Mouse (Mus musculus) hindbrain, embryonic 15.5 days (tissue): ENCODE results near the gene Phlpp1. TPM values are rescaled to one million over a fixed set of nuclear protein-coding genes. Genes with fewer than 3 reads are reported as not detected.
A peak's percentile ranks its signal among the peaks of the same experiment; 100 is the strongest.

Source experiments
- ATAC-seq: fragments of 200-750 bp; cut with Nextera tagmentation; 2 replicates; pipeline ENCODE4 v1.8.0; 2017; ENCODE audit warnings: low read depth, moderate number of reproducible peaks, moderate TSS enrichment; ENCODE audit not compliant: low FRiP score
- H3K27ac ChIP-seq: fragments of 300-500 bp; sonication (generic); replicated peaks from 2 replicates; pipeline ENCODE4 v1.5.1; 2015; ENCODE audit warnings: mild to moderate bottlenecking, inconsistent platforms
- H3K27me3 ChIP-seq: fragments of 300-500 bp; sonication (generic); 2 replicates; pipeline ENCODE4 v1.6.1; 2015; ENCODE audit warnings: control low read depth, inconsistent platforms
- H3K36me3 ChIP-seq: fragments of 300-500 bp; sonication (generic); 2 replicates; pipeline ENCODE4 v1.6.1; 2015; ENCODE audit warnings: control low read depth, inconsistent platforms
- H3K4me1 ChIP-seq: fragments of 300-500 bp; sonication (generic); replicated peaks from 2 replicates; pipeline ENCODE4 v1.6.1; 2015; ENCODE audit warnings: control low read depth, inconsistent platforms
- H3K4me2 ChIP-seq: fragments of 300-500 bp; sonication (generic); 2 replicates; pipeline ENCODE4 v1.6.1; 2015; ENCODE audit warnings: moderate library complexity, mild to moderate bottlenecking, inconsistent platforms
- H3K4me3 ChIP-seq: fragments of 300-500 bp; sonication (generic); 2 replicates; pipeline ENCODE4 v1.5.1; 2015; ENCODE audit warnings: mild to moderate bottlenecking, inconsistent platforms
- H3K9ac ChIP-seq: fragments of 300-500 bp; sonication (generic); 2 replicates; pipeline ENCODE4 v1.6.1; 2015; ENCODE audit warnings: inconsistent platforms
- H3K9me3 ChIP-seq: fragments of 300-500 bp; sonication (generic); 2 replicates; pipeline ENCODE4 v1.6.1; 2016; ENCODE audit warnings: control low read depth, inconsistent platforms
- WGBS: fragments of 180-500 bp; shearing (Covaris S2); methylation state at CpG from one replicate; pipeline ENCODE4 v1.1.7; 2015; 5-methylcytosine and 5-hydroxymethylcytosine counted together
- polyA plus RNA-seq: library from polyadenylated mRNA; unstranded; fragments of >200 nt; fragmentation: Nextera tagmentation; extraction: Ambion mirVana; gene quantifications from 2 replicates; pipeline ENCODE4 v1.2.1, GENCODE M21; 2015

The Phlpp1 gene
- polyA plus RNA-seq, 1 experiment from 2014 or later = 8.1 TPM

- ATAC-seq = no peak
- no peaks in the 10 kb centered on the region for H3K9me3 ChIP-seq
- no peaks in the 10 kb centered on the region for H3K27me3 ChIP-seq
- WGBS = 68% methylated on average over 2 of the region's 2 CpGs
- no peak overlapping the region for H3K27ac ChIP-seq
- no peaks in the 10 kb centered on the region; the same call in 1 of the 2 replicates for H3K4me1 ChIP-seq
- H3K4me2 ChIP-seq = no peak overlapping the region
- H3K4me3 ChIP-seq = no peak overlapping the region
- no peaks in the 10 kb centered on the region for H3K36me3 ChIP-seq
- H3K9ac ChIP-seq = no peak overlapping the region
Measured at GRCm38 (mm10) chr1:106186062-106186461, 14.5 kb downstream of the Phlpp1 start.

- H3K9me3 ChIP-seq = no peaks in the 10 kb centered on the region
- no peaks in the 10 kb centered on the region for H3K27me3 ChIP-seq
- no peaks in the 10 kb centered on the region; the same call in 1 of the 2 replicates for H3K4me1 ChIP-seq
- no peak overlapping the region for H3K9ac ChIP-seq
- H3K4me2 ChIP-seq = no peak overlapping the region
- no peaks in the 10 kb centered on the region for H3K36me3 ChIP-seq
- H3K4me3 ChIP-seq = no peak overlapping the region
- no peak for ATAC-seq
- no peak overlapping the region for H3K27ac ChIP-seq
Measured at GRCm38 (mm10) chr1:106187480-106187879, 15.9 kb downstream of the Phlpp1 start.

GRCm38 (mm10) chr1:106188756-106189155, 17.2 kb downstream of the Phlpp1 start:
- H3K27me3 ChIP-seq = no peaks in the 10 kb centered on the region
- H3K36me3 ChIP-seq = no peaks in the 10 kb centered on the region
- no peak overlapping the region for H3K4me2 ChIP-seq
- H3K9ac ChIP-seq = no peak overlapping the region
- no peak for ATAC-seq
- WGBS = 81% methylated on average over 3 of the region's 3 CpGs
- H3K4me3 ChIP-seq = no peak overlapping the region
- no peak overlapping the region for H3K27ac ChIP-seq
- no peaks in the 10 kb centered on the region for H3K9me3 ChIP-seq
- H3K4me1 ChIP-seq = peaks cover 7% of the 10 kb centered on the region

GRCm38 (mm10) chr1:106189311-106189710, 17.8 kb downstream of the Phlpp1 start:
- H3K9ac ChIP-seq = no peak overlapping the region
- no peaks in the 10 kb centered on the region for H3K27me3 ChIP-seq
- peaks cover 9% of the 10 kb centered on the region for H3K4me1 ChIP-seq
- no peak overlapping the region for H3K4me3 ChIP-seq
- no peaks in the 10 kb centered on the region for H3K9me3 ChIP-seq
- H3K27ac ChIP-seq = no peak overlapping the region
- ATAC-seq = no peak
- no peak overlapping the region for H3K4me2 ChIP-seq
- 91% methylated on average over 5 of the region's 5 CpGs for WGBS
- no peaks in the 10 kb centered on the region for H3K36me3 ChIP-seq

- no peaks in the 10 kb centered on the region for H3K27me3 ChIP-seq
- H3K4me2 ChIP-seq = no peak overlapping the region
- whole genome bisulfite sequencing = 62% methylated on average over 3 of the region's 3 CpGs
- no peak overlapping the region for H3K4me3 ChIP-seq
- H3K27ac ChIP-seq = no peak overlapping the region
- H3K9me3 ChIP-seq = no peaks in the 10 kb centered on the region
- H3K4me1 ChIP-seq = peaks cover 14% of the 10 kb centered on the region
- no peak overlapping the region for H3K9ac ChIP-seq
- H3K36me3 ChIP-seq = no peaks in the 10 kb centered on the region
- ATAC-seq = no peak
Measured at GRCm38 (mm10) chr1:106190695-106191094, 19.1 kb downstream of the Phlpp1 start.

GRCm38 (mm10) chr1:106191885-106192284, 20.3 kb downstream of the Phlpp1 start:
- no peaks in the 10 kb centered on the region for H3K9me3 ChIP-seq
- no peak for ATAC-seq
- H3K9ac ChIP-seq = no peak overlapping the region
- H3K27me3 ChIP-seq = no peaks in the 10 kb centered on the region
- 54% methylated on average over 8 of the region's 8 CpGs for WGBS
- no peak overlapping the region for H3K4me2 ChIP-seq
- peaks cover 16% of the 10 kb centered on the region for H3K4me1 ChIP-seq
- H3K4me3 ChIP-seq = no peak overlapping the region
- no peak overlapping the region for H3K27ac ChIP-seq
- no peaks in the 10 kb centered on the region for H3K36me3 ChIP-seq

- no peaks in the 10 kb centered on the region for H3K9me3 ChIP-seq
- 61% methylated on average over 8 of the region's 8 CpGs for WGBS
- no peak overlapping the region for H3K4me3 ChIP-seq
- no peak overlapping the region for H3K4me2 ChIP-seq
- H3K36me3 ChIP-seq = no peaks in the 10 kb centered on the region
- no peaks in the 10 kb centered on the region for H3K27me3 ChIP-seq
- peaks cover 24% of the 10 kb centered on the region for H3K4me1 ChIP-seq
- no peak overlapping the region for H3K9ac ChIP-seq
- H3K27ac ChIP-seq = no peak overlapping the region; the same call in 1 of the 2 replicates
- ATAC-seq = no peak
Measured at GRCm38 (mm10) chr1:106192864-106193470, 21.4 kb downstream of the Phlpp1 start.

GRCm38 (mm10) chr1:106193487-106193886, 21.9 kb downstream of the Phlpp1 start:
- Histone ChIP-seq H3K27ac (no peak overlapping the region), H3K4me3 (no peak overlapping the region), H3K4me1 (peaks cover 29% of the 10 kb centered on the region), H3K27me3 (no peaks in the 10 kb centered on the region), H3K4me2 (no peak overlapping the region), H3K9me3 (no peaks in the 10 kb centered on the region), H3K9ac (no peak overlapping the region), H3K36me3 (no peaks in the 10 kb centered on the region)
- 75% methylated on average over 3 of the region's 3 CpGs for WGBS
- no peak for ATAC-seq

- H3K36me3 ChIP-seq = no peaks in the 10 kb centered on the region
- H3K4me2 ChIP-seq = no peak overlapping the region
- no peaks in the 10 kb centered on the region for H3K27me3 ChIP-seq
- H3K4me3 ChIP-seq = no peak overlapping the region
- H3K9ac ChIP-seq = no peak overlapping the region
- H3K4me1 ChIP-seq = peaks cover 30% of the 10 kb centered on the region
- H3K9me3 ChIP-seq = no peaks in the 10 kb centered on the region
- WGBS = 65% methylated on average over 3 of the region's 3 CpGs
- no peak overlapping the region for H3K27ac ChIP-seq
- no peak for ATAC-seq
Measured at GRCm38 (mm10) chr1:106194263-106194662, 22.7 kb downstream of the Phlpp1 start.

GRCm38 (mm10) chr1:106197991-106198390, 26.4 kb downstream of the Phlpp1 start:
- H3K27me3 ChIP-seq = no peaks in the 10 kb centered on the region
- no peaks in the 10 kb centered on the region for H3K36me3 ChIP-seq
- H3K9ac ChIP-seq = no peak overlapping the region
- H3K9me3 ChIP-seq = no peaks in the 10 kb centered on the region
- H3K4me2 ChIP-seq = no peak overlapping the region
- 46% methylated on average over 5 of the region's 5 CpGs for WGBS
- no peak for ATAC-seq
- no peak overlapping the region for H3K4me3 ChIP-seq
- peak overlapping the region; percentile 61 for H3K27ac ChIP-seq
- H3K4me1 ChIP-seq = peaks cover 52% of the 10 kb centered on the region

GRCm38 (mm10) chr1:106199109-106199508, 27.6 kb downstream of the Phlpp1 start:
- Histone ChIP-seq H3K9me3 (no peaks in the 10 kb centered on the region), H3K27me3 (no peaks in the 10 kb centered on the region), H3K4me3 (no peak overlapping the region), H3K36me3 (no peaks in the 10 kb centered on the region), H3K4me2 (no peak overlapping the region), H3K4me1 (peaks cover 53% of the 10 kb centered on the region), H3K9ac (no peak overlapping the region), H3K27ac (peak overlapping the region; percentile 73)
- 44% methylated on average over 4 of the region's 4 CpGs for WGBS
- ATAC-seq = no peak

- Histone ChIP-seq H3K4me3 (no peak overlapping the region), H3K4me1 (peaks cover 56% of the 10 kb centered on the region), H3K9me3 (no peaks in the 10 kb centered on the region), H3K4me2 (peak overlapping the region; percentile 22), H3K27ac (peak overlapping the region; percentile 73), H3K27me3 (no peaks in the 10 kb centered on the region), H3K9ac (no peak overlapping the region), H3K36me3 (no peaks in the 10 kb centered on the region)
- peak; percentile 83 for ATAC-seq
- WGBS = 7% methylated on average over 2 of the region's 2 CpGs
Measured at GRCm38 (mm10) chr1:106199686-106200085, 28.1 kb downstream of the Phlpp1 start.

GRCm38 (mm10) chr1:106201025-106201424, 29.5 kb downstream of the Phlpp1 start:
- WGBS = 90% methylated on average over 1 of the region's 1 CpGs
- Histone ChIP-seq H3K9ac (no peak overlapping the region), H3K36me3 (no peaks in the 10 kb centered on the region), H3K4me1 (peaks cover 57% of the 10 kb centered on the region), H3K4me2 (no peak overlapping the region), H3K27ac (peak overlapping the region; percentile 10; the same call in 1 of the 2 replicates), H3K9me3 (no peaks in the 10 kb centered on the region), H3K27me3 (no peaks in the 10 kb centered on the region), H3K4me3 (no peak overlapping the region)
- no peak for ATAC-seq
